Mouse (Mus musculus) liver, adult 2 months (tissue): Measurements from ENCODE around the gene Zdhhc1. TPM values are rescaled to one million over a fixed set of nuclear protein-coding genes. Genes with fewer than 3 reads are reported as not detected.

Source experiments
- DNase-seq: peaks from one replicate; pipeline ENCODE4 v3.0.0-alpha.2; 2011; ENCODE audit warnings: low read depth, low spot score; ENCODE audit errors: extremely low read depth
- H3K27ac ChIP-seq: fragments of 200-500 bp; replicated peaks from 2 replicates; pipeline ENCODE4 v1.5.1; 2012; ENCODE audit warnings: low read depth, mild to moderate bottlenecking, control low read depth, inconsistent platforms, low read length; ENCODE audit not compliant: insufficient read depth
- H3K27me3 ChIP-seq: fragments of 200-500 bp; 2 replicates; pipeline ENCODE4 v1.6.1; 2012; ENCODE audit warnings: mild to moderate bottlenecking, moderate library complexity, low read length, inconsistent platforms; ENCODE audit not compliant: control insufficient read depth, insufficient read depth
- H3K36me3 ChIP-seq: fragments of 200-500 bp; 2 replicates; pipeline ENCODE4 v1.6.1; 2012; ENCODE audit warnings: low read length, inconsistent platforms; ENCODE audit not compliant: control insufficient read depth, insufficient read depth
- H3K4me1 ChIP-seq: fragments of 200-500 bp; 2 replicates; pipeline ENCODE4 v1.6.1; 2011; ENCODE audit warnings: low read length; ENCODE audit not compliant: control insufficient read depth, insufficient read depth
- H3K4me3 ChIP-seq: fragments of 200-500 bp; 2 replicates; pipeline ENCODE4 v1.5.1; 2011; ENCODE audit warnings: low read depth, mild to moderate bottlenecking, control low read depth, low read length, moderate library complexity; ENCODE audit not compliant: insufficient read depth
- H3K79me2 ChIP-seq: fragments of 200-500 bp; 2 replicates; pipeline ENCODE4 v1.6.1; 2012; ENCODE audit warnings: inconsistent platforms, mild to moderate bottlenecking, low read length, moderate library complexity; ENCODE audit not compliant: control insufficient read depth, insufficient read depth
- H3K9ac ChIP-seq: fragments of 200-500 bp; 2 replicates; pipeline ENCODE4 v1.6.1; 2012; ENCODE audit warnings: low read depth, mild to moderate bottlenecking, control low read depth, inconsistent platforms, low read length
- CTCF ChIP-seq: fragments of 200-500 bp; IDR thresholded peaks from 2 replicates; pipeline ENCODE4 v1.5.1; 2011; ENCODE audit warnings: low read depth, low read length, control low read depth
- POLR2A ChIP-seq: fragments of 200-500 bp; IDR thresholded peaks from 2 replicates; pipeline ENCODE4 v1.6.1; 2011; ENCODE audit warnings: low read length, control low read depth; ENCODE audit not compliant: insufficient read depth; ENCODE audit errors: extremely low read depth
- WGBS: fragments of 180-500 bp; shearing (Covaris S2); methylation state at CpG from one replicate; pipeline ENCODE4 v1.1.7; 2018; 5-methylcytosine and 5-hydroxymethylcytosine counted together
- polyA plus RNA-seq: library from polyadenylated mRNA; depleted of rRNA; stranded (reverse); fragments of >200 nt; gene quantifications from 2 replicates; pipeline ENCODE4 v1.2.3, GENCODE M21; 2012
- total RNA-seq: library from RNA; depleted of rRNA; stranded (reverse); fragments of >200 nt; gene quantifications from 2 replicates; pipeline ENCODE4 v1.2.3, GENCODE M21; 2014

The Zdhhc1 gene
- total and polyA plus RNA-seq, 2 experiments: 1.9 to 4.5 TPM

DNA sequence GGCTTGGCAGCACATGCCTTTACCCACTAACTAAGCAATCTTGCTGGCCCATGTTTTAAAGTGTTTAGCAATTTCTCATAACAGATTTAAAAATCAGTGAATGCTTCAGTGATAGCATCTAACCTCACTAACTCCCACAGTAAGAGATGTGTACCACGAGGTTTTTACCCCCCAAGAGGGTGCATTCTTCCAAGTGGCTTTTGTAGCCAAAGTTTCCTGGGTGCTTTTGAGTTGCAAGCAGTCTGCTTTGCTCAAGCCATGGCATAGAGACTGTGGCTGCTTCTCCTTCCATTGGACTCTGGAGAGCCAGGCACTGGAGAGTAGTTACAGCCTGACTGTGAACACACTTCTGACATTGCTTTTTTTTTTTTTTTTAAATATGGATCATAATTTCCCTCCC is 7.4 kb downstream of the Zdhhc1 start:
- H3K9ac ChIP-seq: no peak overlapping the region
- H3K79me2 ChIP-seq: no peaks in the 10 kb centered on the region
- H3K4me3 ChIP-seq: no peak overlapping the region
- WGBS: 53% methylated on average over 1 of the region's 1 CpGs
- no peaks in the 10 kb centered on the region for H3K36me3 ChIP-seq
- DNase-seq: no peak
- TF ChIP-seq CTCF: no peak
- no peak for TF ChIP-seq POLR2A
- H3K4me1 ChIP-seq: no peaks in the 10 kb centered on the region
- no peak overlapping the region for H3K27ac ChIP-seq
- H3K27me3 ChIP-seq: no peaks in the 10 kb centered on the region; the same call in 1 of the 2 replicates

DNA sequence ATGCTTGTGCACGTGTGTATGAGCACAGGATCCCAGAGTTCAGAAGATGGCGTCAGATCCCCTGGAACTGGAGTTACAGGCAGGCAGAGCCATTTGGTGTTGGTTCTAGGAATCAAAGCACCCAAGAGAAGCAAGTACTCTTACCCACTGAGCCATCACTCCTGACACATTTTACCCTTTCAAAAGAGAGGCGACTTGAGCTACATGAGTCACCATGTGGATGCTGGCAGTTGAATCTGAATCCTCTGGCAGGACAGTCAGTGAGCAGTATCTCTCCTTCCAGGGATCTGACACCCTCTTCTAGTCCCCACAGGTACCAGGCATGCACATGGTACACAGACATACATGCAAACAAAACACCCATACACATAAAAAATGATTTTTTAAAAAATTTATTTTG is 8.6 kb downstream of the Zdhhc1 start:
- Histone ChIP-seq H3K4me1 (no peaks in the 10 kb centered on the region), H3K4me3 (no peak overlapping the region), H3K27me3 (no peaks in the 10 kb centered on the region; the same call in 1 of the 2 replicates), H3K9ac (no peak overlapping the region), H3K36me3 (no peaks in the 10 kb centered on the region), H3K79me2 (no peaks in the 10 kb centered on the region), H3K27ac (no peak overlapping the region)
- WGBS: 71% methylated on average over 3 of the region's 3 CpGs
- DNase-seq: no peak
- TF ChIP-seq CTCF: no peak
- no peak for TF ChIP-seq POLR2A

DNA sequence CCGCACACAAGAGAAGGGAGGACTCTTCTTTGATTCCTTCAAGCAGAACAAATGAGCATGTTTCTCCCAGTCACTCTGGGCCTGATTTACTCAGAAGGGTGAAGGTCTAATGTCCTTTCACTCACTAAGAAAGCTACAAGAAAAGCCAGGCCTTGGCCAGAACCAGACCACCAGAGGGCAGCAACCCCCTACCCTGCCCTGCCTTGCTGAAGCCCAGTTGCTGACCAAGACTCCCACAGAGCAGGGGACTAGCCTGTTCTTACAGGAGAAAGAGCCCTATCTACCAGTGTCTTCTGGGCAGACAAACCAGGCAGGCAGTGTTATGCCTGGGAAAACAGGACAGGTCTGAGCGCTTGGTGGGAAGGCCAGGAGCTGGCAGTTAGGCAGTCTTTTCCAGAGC is 12.3 kb downstream of the Zdhhc1 start:
- TF ChIP-seq POLR2A (no peak), CTCF (peak; percentile 55)
- no peak overlapping the region for H3K27ac ChIP-seq
- no peaks in the 10 kb centered on the region for H3K27me3 ChIP-seq
- 82% methylated on average over 2 of the region's 2 CpGs for WGBS
- DNase-seq: no peak
- H3K79me2 ChIP-seq: no peaks in the 10 kb centered on the region
- no peaks in the 10 kb centered on the region for H3K4me1 ChIP-seq
- H3K4me3 ChIP-seq: no peak overlapping the region
- no peaks in the 10 kb centered on the region for H3K36me3 ChIP-seq
- H3K9ac ChIP-seq: no peak overlapping the region

DNA sequence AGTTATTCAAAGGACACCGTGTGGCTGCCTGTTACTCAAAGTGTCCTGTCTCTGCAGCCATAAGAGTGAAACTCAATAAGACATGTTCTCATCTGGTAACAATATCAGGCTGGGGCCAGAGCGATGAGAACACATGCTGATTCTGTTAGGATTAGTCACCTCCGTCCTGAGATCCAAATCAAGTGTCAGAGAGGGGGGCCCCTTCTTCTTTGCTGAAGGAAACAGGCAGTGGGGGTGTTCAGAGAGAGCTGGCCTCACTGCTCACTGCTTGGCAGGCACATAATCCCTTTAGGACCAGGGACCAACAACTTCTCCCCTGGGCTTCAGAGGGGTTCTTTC is 12.7 kb downstream of the Zdhhc1 start:
- WGBS: 91% methylated on average over 3 of the region's 3 CpGs
- no peaks in the 10 kb centered on the region for H3K27me3 ChIP-seq
- TF ChIP-seq POLR2A: no peak
- no peak for TF ChIP-seq CTCF
- no peaks in the 10 kb centered on the region for H3K36me3 ChIP-seq
- H3K79me2 ChIP-seq: no peaks in the 10 kb centered on the region
- no peak overlapping the region for H3K4me3 ChIP-seq
- no peaks in the 10 kb centered on the region for H3K4me1 ChIP-seq
- H3K27ac ChIP-seq: no peak overlapping the region
- DNase-seq: no peak
- no peak overlapping the region for H3K9ac ChIP-seq

DNA sequence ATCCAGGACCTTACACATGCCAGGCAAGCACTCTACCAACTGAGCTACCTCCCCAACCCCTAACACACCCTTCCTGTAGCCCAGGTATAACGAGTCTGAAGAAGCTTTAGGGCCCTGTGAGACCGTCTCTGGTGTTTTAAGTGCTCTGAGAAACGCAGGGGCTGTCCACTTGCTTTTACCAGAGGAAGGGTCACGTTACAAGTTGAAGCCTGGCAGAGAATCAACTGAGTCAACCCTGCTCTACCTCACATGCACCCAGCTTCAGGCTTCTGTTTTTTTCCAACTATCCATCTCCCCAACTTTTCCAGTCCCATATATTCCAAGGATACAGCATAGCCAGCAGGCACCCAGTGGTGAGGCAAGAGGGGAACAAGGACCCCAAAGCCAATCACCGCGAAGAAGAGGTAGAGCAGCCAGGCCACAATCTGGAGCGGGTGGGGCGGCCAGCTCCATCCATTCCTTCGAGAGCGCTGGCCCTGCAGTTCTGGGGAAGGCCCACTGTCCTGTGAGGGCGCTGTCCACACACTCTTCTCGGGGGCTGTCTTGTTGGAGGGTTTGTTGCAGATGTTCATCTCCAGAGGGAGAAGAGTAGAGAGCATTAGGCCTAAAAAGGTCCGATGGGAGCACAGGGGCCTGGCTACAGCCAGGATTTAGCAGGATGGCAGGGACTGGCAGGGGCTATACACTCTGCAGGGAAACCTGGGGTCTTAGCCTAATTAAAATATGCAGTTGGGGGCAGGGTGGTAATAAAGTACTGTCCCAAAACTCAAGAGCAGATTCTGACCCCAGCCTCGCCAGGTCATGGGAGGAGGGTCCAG is 13.3 kb downstream of the Zdhhc1 start:
- WGBS: 67% methylated on average over 14 of the region's 14 CpGs
- Histone ChIP-seq H3K36me3 (no peaks in the 10 kb centered on the region), H3K27ac (no peak overlapping the region), H3K4me1 (no peaks in the 10 kb centered on the region), H3K79me2 (no peaks in the 10 kb centered on the region), H3K4me3 (no peak overlapping the region), H3K27me3 (no peaks in the 10 kb centered on the region), H3K9ac (no peak overlapping the region)
- no peak for TF ChIP-seq POLR2A
- peak; percentile 40 for TF ChIP-seq CTCF
- no peak for DNase-seq

DNA sequence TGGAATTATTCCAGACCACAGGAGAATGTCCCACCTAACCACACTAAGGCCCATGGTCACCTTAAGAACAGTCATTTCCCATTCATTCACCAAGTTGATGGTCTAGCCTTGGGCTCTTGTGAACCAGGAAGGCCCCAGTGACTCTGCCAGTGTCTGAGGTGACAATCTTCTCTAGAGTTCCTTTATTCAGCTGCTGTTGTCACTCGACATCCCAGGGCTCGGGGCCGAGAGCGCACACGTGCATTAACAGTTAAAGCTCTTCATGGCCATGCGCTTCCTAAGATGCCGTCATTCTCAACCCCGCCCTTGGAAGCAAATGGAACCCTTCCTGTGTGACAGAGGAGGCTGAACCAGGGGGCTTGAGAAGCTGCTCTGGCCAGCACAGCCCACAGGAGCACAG is 14.6 kb downstream of the Zdhhc1 start:
- no peaks in the 10 kb centered on the region for H3K4me1 ChIP-seq
- no peaks in the 10 kb centered on the region for H3K27me3 ChIP-seq
- H3K36me3 ChIP-seq: no peaks in the 10 kb centered on the region
- TF ChIP-seq CTCF: no peak
- no peak for TF ChIP-seq POLR2A
- no peaks in the 10 kb centered on the region for H3K79me2 ChIP-seq
- no peak overlapping the region for H3K9ac ChIP-seq
- no peak overlapping the region for H3K27ac ChIP-seq
- no peak for DNase-seq
- WGBS: 93% methylated on average over 8 of the region's 8 CpGs
- no peak overlapping the region for H3K4me3 ChIP-seq
